In the genomic region with DNA sequence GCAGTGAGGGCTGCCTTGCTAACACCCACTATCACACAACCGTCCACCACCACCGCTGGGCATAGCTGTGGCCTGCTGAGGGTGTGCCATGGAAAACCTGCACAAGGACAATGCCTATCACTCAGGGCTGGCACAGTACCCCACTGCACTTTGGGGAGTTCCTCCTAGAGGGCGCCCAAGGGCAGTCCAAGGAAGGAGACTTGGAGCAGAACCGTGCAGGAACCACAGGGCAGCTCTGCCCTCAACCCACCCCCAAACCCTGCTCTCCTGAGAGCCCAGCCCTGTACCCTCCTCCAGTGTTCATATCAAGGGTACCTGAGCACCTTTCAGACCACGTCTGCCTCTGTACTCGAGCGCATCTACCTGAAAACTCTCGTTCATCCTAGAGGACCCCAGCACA, we compare ENCODE assay signal across 9 mouse cellular contexts. TPM values are rescaled to one million over a fixed set of nuclear protein-coding genes. Genes with fewer than 3 reads are reported as not detected.
DNase-seq lines count a peak whose midpoint lies in the region; ATAC-seq and TF ChIP-seq lines count a peak whose summit lies in the region.
"Had no signal": no experiment of that assay in that cellular context is flagged by ENCODE, and none has a peak within 500 bp of the region (broad histone marks: within the 10 kb centered on the region; RNA-seq: fewer than 3 reads in every experiment).

No protein-coding gene starts in this region.

- peak; percentile 51 for TF ChIP-seq CTCF in lung, adult 2 months (IDR thresholded peaks at IDR 0.05; ENCODE audit: insufficient read depth, low read length)

- DNase-seq in NIH3T3 (ENCODE audit: low read depth), result peak; percentile 54
- DNase-seq in cerebellum, postnatal 10 days, result peak; percentile 94 to 95
- DNase-seq in heart, embryonic 10.5 days (ENCODE audit: low spot score), result peak; percentile 62
- peak; percentile 55 to 66 for DNase-seq in kidney, postnatal 25 days
- peak; percentile 39 for DNase-seq in lung, adult 2 months
- peak; percentile 48 for DNase-seq in right cerebral cortex, postnatal 25 days

- H3K9ac ChIP-seq in forebrain, embryonic 12.5 days, result no peak overlapping the region
- H3K9ac ChIP-seq in forebrain, embryonic 13.5 days, result no peak overlapping the region
- H3K9ac ChIP-seq: hindbrain, embryonic 15.5 days had no signal

- no peak overlapping the region for H3K27ac ChIP-seq in forebrain, embryonic 12.5 days
- no peak overlapping the region for H3K27ac ChIP-seq in forebrain, embryonic 13.5 days
- H3K27ac ChIP-seq in heart, embryonic 10.5 days, result no peak overlapping the region
- H3K27ac ChIP-seq: hindbrain, embryonic 15.5 days had no signal

- H3K4me1 ChIP-seq in forebrain, embryonic 12.5 days, result no peaks in the 10 kb centered on the region
- no peaks in the 10 kb centered on the region for H3K4me1 ChIP-seq in forebrain, embryonic 13.5 days
- no peaks in the 10 kb centered on the region for H3K4me1 ChIP-seq in heart, embryonic 10.5 days
- H3K4me1 ChIP-seq in lung, adult 2 months (ENCODE audit: control insufficient read depth, insufficient read depth, low read length), result no peaks in the 10 kb centered on the region
- H3K4me1 ChIP-seq: hindbrain, embryonic 15.5 days had no signal

- TF ChIP-seq POLR2A in lung, adult 2 months (IDR thresholded peaks at IDR 0.05; ENCODE audit: borderline replicate concordance, extremely low read depth, low read depth, low read length), result no peak

- ATAC-seq in forebrain, embryonic 12.5 days (ENCODE audit: low FRiP score), result 0 out of 2 replicates have a peak, but pooled peaks have one; percentile 33
- no peak for ATAC-seq in forebrain, embryonic 13.5 days

- H3K9me3 ChIP-seq in forebrain, embryonic 12.5 days, result no peaks in the 10 kb centered on the region
- H3K9me3 ChIP-seq in forebrain, embryonic 13.5 days (replicated peaks), result no peaks in the 10 kb centered on the region
- no peaks in the 10 kb centered on the region for H3K9me3 ChIP-seq in heart, embryonic 10.5 days
- H3K9me3 ChIP-seq: hindbrain, embryonic 15.5 days had no signal

- H3K4me2 ChIP-seq in forebrain, embryonic 12.5 days, result no peak overlapping the region
- H3K4me2 ChIP-seq in forebrain, embryonic 13.5 days, result no peak overlapping the region
- H3K4me2 ChIP-seq: hindbrain, embryonic 15.5 days had no signal

- H3K36me3 ChIP-seq in forebrain, embryonic 12.5 days (replicated peaks), result 0 out of 2 replicates have a peak, but pooled peaks cover under 1% of the 10 kb centered on the region
- H3K36me3 ChIP-seq in forebrain, embryonic 13.5 days (ENCODE audit: poor library complexity, severe bottlenecking), result no peaks in the 10 kb centered on the region
- no peaks in the 10 kb centered on the region for H3K36me3 ChIP-seq in heart, embryonic 10.5 days
- H3K36me3 ChIP-seq: hindbrain, embryonic 15.5 days had no signal

- no peaks in the 10 kb centered on the region; the same call in 1 of the 2 replicates for H3K27me3 ChIP-seq in forebrain, embryonic 12.5 days
- H3K27me3 ChIP-seq in forebrain, embryonic 13.5 days, result no peaks in the 10 kb centered on the region
- no peaks in the 10 kb centered on the region for H3K27me3 ChIP-seq in heart, embryonic 10.5 days (ENCODE audit: insufficient read depth, poor library complexity, severe bottlenecking)
- H3K27me3 ChIP-seq: hindbrain, embryonic 15.5 days had no signal

- 44% methylated on average over 7 of the region's 8 CpGs for WGBS in forebrain, embryonic 12.5 days
- 42% methylated on average over 8 of the region's 8 CpGs for WGBS in forebrain, embryonic 13.5 days
- WGBS in heart, embryonic 10.5 days, result 40% methylated on average over 8 of the region's 8 CpGs
- 41% methylated on average over 8 of the region's 8 CpGs for WGBS in lung, adult 2 months

- H3K4me3 ChIP-seq in forebrain, embryonic 12.5 days (replicated peaks), result no peak overlapping the region
- H3K4me3 ChIP-seq in forebrain, embryonic 13.5 days, result no peak overlapping the region
- no peak overlapping the region for H3K4me3 ChIP-seq in heart, embryonic 10.5 days
- no peak overlapping the region for H3K4me3 ChIP-seq in lung, adult 2 months (replicated peaks; ENCODE audit: extremely low read depth, low read depth, low read length)
- H3K4me3 ChIP-seq: hindbrain, embryonic 15.5 days had no signal

RNA-seq across cellular contexts. Expression of a gene that starts 11.9 kb away (rescaled TPM):
- polyA plus RNA-seq in forebrain, embryonic 12.5 days (2016; fragmentation: Nextera tagmentation; extraction: Ambion mirVana), result 16.0 and 20.5 TPM in 2 replicates
- polyA plus RNA-seq in forebrain, embryonic 13.5 days (2015; fragmentation: Nextera tagmentation; extraction: Ambion mirVana), result 20.3 and 21.7 TPM in 2 replicates
- polyA plus RNA-seq in heart, embryonic 10.5 days (2016; fragmentation: Nextera tagmentation; extraction: Ambion mirVana), result 15.3 and 22.1 TPM in 2 replicates
- 0.93 and 1.3 TPM in 2 replicates for polyA plus RNA-seq in lung, adult 2 months (2012; rRNA removed)

Comparison
In these comparisons a context has a peak if more than half of its experiments do, and no peak if none do; other contexts are left out.
1. DNase-seq: peak in every context shown above with its lines; median percentile 94 in cerebellum, postnatal 10 days; 62 in heart, embryonic 10.5 days; 60 in kidney, postnatal 25 days; 54 in NIH3T3; 48 in right cerebral cortex, postnatal 25 days; 39 in lung, adult 2 months.